Mouse (Mus musculus): Measurements from ENCODE around the gene Tcea3.

Gene Tcea3

DNA sequence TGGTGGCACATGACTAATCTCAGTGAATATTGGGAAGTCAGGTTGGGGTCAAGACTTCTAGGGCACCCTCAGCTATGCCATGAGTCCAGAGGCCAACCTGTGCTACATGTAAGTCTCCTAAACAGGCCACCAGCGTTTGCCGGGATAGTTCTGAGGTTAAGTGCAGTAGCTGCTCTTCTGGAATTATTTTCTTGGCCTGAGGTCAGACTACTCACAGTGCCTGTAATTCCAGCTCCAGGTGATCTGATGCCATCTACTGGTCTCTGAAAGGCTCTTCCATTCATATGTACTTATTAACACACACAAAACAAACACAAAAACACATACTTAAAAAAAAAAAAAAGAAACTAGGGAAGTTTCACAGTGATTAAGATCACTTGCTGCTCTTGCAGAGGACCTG is 76.7 kb downstream of the Tcea3 start:
- no peak for DNase-seq (ENCODE audit: low read depth)

Measured in c-Kit-positive CD71-negative TER-119-negative erythroid progenitor cells, embryonic 14.5 days (primary cell).